Mouse (Mus musculus): ENCODE results near the gene Zc3h4.

DNA sequence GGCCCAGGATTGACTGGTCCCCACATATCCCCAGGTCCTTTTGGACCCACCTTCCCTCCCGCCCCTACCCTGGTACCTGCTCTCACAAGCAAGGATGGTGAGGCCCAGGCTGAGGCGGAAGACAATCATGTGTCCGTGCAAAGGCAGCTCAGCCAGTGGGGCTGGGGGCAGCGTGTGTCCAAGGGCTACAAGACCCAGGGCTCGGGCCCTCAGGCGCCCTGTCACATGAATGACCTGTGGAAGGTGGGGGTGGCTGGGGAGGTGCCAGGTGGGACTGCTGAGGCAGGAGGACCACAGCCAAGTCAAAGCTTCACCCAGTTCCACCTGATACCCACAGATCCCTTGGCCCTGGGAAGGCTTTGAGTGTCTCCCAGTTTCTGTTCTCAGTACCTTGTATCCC lies 61.0 kb downstream of the Zc3h4 start:
- TF ChIP-seq POLR2A (IDR thresholded peaks at IDR 0.05; ENCODE audit: low read depth, low read length) (no peak), CTCF (IDR thresholded peaks at IDR 0.05; ENCODE audit: extremely low read depth, insufficient read depth, insufficient read length, insufficient replicate concordance) (no peak)
